Mouse (Mus musculus) megakaryocyte, embryonic 14.5 days (primary cell): ENCODE results near the gene Orm3. TPM values are rescaled to one million over a fixed set of nuclear protein-coding genes. Genes with fewer than 3 reads are reported as not detected.
A peak's percentile ranks its signal among the peaks of the same experiment; 100 is the strongest.
"Not testable (repeated sequence)": the region's sequence is repeated elsewhere in the genome, so short reads cannot be mapped to it uniquely, and the experiment has no call there.

Experiments used
- H3K27me3 ChIP-seq: replicated peaks from 2 replicates; pipeline ENCODE3; 2012; ENCODE audit warnings: inconsistent platforms
- H3K36me3 ChIP-seq: replicated peaks from 2 replicates; pipeline ENCODE3; 2012; ENCODE audit warnings: low read length, inconsistent platforms, mixed read lengths
- H3K4me1 ChIP-seq: 2 replicates; pipeline ENCODE4 v1.6.1; 2012; ENCODE audit warnings: inconsistent platforms
- H3K4me3 ChIP-seq: replicated peaks from 2 replicates; pipeline ENCODE3; 2012; ENCODE audit warnings: moderate library complexity, mild to moderate bottlenecking, inconsistent platforms
- H3K9me3 ChIP-seq: 2 replicates; pipeline ENCODE4 v1.6.1; 2012; ENCODE audit warnings: inconsistent platforms
- FLI1 ChIP-seq: IDR thresholded peaks from 2 replicates; pipeline ENCODE4 v1.6.1; 2012; ENCODE audit warnings: low read length, inconsistent platforms, mixed read lengths
- GATA1 ChIP-seq: IDR thresholded peaks from 3 replicates; pipeline ENCODE4 v1.6.1; 2012; ENCODE audit warnings: mixed read lengths, low read length, inconsistent platforms, borderline replicate concordance
- polyA plus RNA-seq: library from polyadenylated mRNA; stranded (reverse); fragments of >175 nt; gene quantifications from 2 replicates; pipeline ENCODE4 v1.2.3, GENCODE M21; 2012; ENCODE audit warnings: low replicate concordance; ENCODE audit not compliant: insufficient read depth

The Orm3 gene
- not detected in 2 replicates for polyA plus RNA-seq

- TF ChIP-seq FLI1 (no peak), GATA1 (no peak)
- Histone ChIP-seq H3K4me1 (peaks cover 29% of the 10 kb centered on the region), H3K36me3 (no peaks in the 10 kb centered on the region), H3K27me3 (peaks cover 43% of the 10 kb centered on the region), H3K4me3 (no peak within 1 kb of the TSS), H3K9me3 (no peaks in the 10 kb centered on the region)
These were observed at the start of gene Orm3 for GRCm38 (mm10) chr4:63355877-63356665. Orm3 (plus strand) TSS chr4:63356162.

- Histone ChIP-seq H3K4me3 (no peak overlapping the region), H3K4me1 (peaks cover 4% of the 10 kb centered on the region; the same call in 1 of the 2 replicates), H3K36me3 (no peaks in the 10 kb centered on the region), H3K9me3 (no peaks in the 10 kb centered on the region), H3K27me3 (peaks cover 73% of the 10 kb centered on the region)
- no peak for TF ChIP-seq FLI1
- TF ChIP-seq GATA1, result no peak
These were observed 48.5 kb upstream of the Orm3 start for GRCm38 (mm10) chr4:63307175-63308062.

- Histone ChIP-seq H3K4me3 (no peak overlapping the region), H3K9me3 (no peaks in the 10 kb centered on the region), H3K4me1 (peaks cover 4% of the 10 kb centered on the region; the same call in 1 of the 2 replicates), H3K27me3 (peaks cover 72% of the 10 kb centered on the region), H3K36me3 (no peaks in the 10 kb centered on the region)
- TF ChIP-seq GATA1, result no peak
- TF ChIP-seq FLI1, result no peak
These were observed 47.6 kb upstream of the Orm3 start for GRCm38 (mm10) chr4:63308316-63308715.

- Histone ChIP-seq H3K4me1 (peaks cover 3% of the 10 kb centered on the region; the same call in 1 of the 2 replicates), H3K9me3 (no peaks in the 10 kb centered on the region), H3K27me3 (peaks cover 75% of the 10 kb centered on the region), H3K4me3 (no peak overlapping the region), H3K36me3 (no peaks in the 10 kb centered on the region)
- TF ChIP-seq GATA1, result no peak
- TF ChIP-seq FLI1, result no peak
These were observed 45.6 kb upstream of the Orm3 start for GRCm38 (mm10) chr4:63310247-63310855.

GRCm38 (mm10) chr4:63311426-63311825 is 44.5 kb upstream of the Orm3 start:
- Histone ChIP-seq H3K9me3 (no peaks in the 10 kb centered on the region), H3K36me3 (no peaks in the 10 kb centered on the region), H3K4me1 (peaks cover 13% of the 10 kb centered on the region), H3K4me3 (no peak overlapping the region), H3K27me3 (peaks cover 74% of the 10 kb centered on the region)
- TF ChIP-seq FLI1 (no peak), GATA1 (no peak)

- Histone ChIP-seq H3K9me3 (no peaks in the 10 kb centered on the region), H3K4me1 (peaks cover 15% of the 10 kb centered on the region), H3K27me3 (peaks cover 85% of the 10 kb centered on the region), H3K36me3 (no peaks in the 10 kb centered on the region), H3K4me3 (no peak overlapping the region)
- TF ChIP-seq FLI1 (no peak), GATA1 (no peak)
These were observed 41.9 kb upstream of the Orm3 start for GRCm38 (mm10) chr4:63314063-63314462.

GRCm38 (mm10) chr4:63316076-63316746 is 39.8 kb upstream of the Orm3 start:
- Histone ChIP-seq H3K9me3 (no peaks in the 10 kb centered on the region), H3K4me3 (peak overlapping the region; percentile 71), H3K27me3 (peaks cover 74% of the 10 kb centered on the region), H3K36me3 (no peaks in the 10 kb centered on the region), H3K4me1 (peaks cover 15% of the 10 kb centered on the region)
- TF ChIP-seq GATA1 (no peak), FLI1 (no peak)

GRCm38 (mm10) chr4:63319566-63319965 is 36.4 kb upstream of the Orm3 start:
- Histone ChIP-seq H3K4me1 (peaks cover 15% of the 10 kb centered on the region), H3K27me3 (peaks cover 60% of the 10 kb centered on the region)
- H3K36me3 ChIP-seq, H3K9me3 ChIP-seq, H3K4me3 ChIP-seq: not testable (repeated sequence)

- Histone ChIP-seq H3K27me3 (peaks cover 38% of the 10 kb centered on the region), H3K4me1 (no peaks in the 10 kb centered on the region), H3K9me3 (no peaks in the 10 kb centered on the region), H3K4me3 (no peak overlapping the region), H3K36me3 (no peaks in the 10 kb centered on the region)
- TF ChIP-seq GATA1 (no peak), FLI1 (no peak)
These were observed 32.6 kb upstream of the Orm3 start for GRCm38 (mm10) chr4:63323275-63323815.
